Mouse (Mus musculus): ENCODE results near the gene Calm1.
"Not testable (repeated sequence)": the region's sequence is repeated elsewhere in the genome, so short reads cannot be mapped to it uniquely, and the experiment has no call there.

Calm1 gene

DNA sequence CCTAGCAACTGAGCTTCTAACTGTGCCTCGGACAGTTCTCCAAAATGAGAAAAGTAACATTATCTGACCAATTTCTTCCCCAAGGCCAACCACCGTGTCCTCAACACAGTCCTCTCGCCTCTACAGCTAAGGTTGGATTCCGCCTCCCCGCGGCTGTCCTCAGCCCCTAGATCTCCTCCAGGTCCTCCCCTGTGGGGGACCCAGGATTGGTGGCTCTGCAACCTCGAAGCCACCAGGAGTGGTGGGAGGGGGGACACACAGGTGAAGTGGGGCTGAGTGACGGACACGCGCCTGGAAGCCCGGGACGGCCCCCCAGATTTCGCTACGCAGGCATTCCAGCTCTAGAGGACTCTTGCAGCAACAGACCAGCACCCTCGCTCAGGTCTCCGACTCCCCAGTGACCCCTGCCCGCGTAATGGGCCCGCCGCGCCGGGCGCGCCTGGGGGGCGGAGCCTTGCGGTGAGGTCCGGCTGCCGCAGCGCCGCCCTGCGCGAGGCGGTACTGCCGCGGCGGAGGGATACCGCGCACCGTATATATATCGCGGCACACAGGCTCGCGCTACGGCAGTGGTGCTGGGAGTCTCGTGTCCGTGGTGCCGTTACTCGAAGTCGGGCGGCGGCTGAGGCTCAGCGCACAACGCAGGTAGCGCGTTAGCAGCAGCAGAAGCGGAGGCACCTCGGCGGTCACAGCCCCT lies at the start of gene Calm1:
TSS of gene Calm1 (plus strand) at position 469 of the 694 bp plus-strand sequence.
- in situ Hi-C loops (cut with MboI, MseI), result loop anchor here (5.0 kb wide), 1 partner anchor 587 kb away; no protein-coding TSS in a partner anchor

DNA sequence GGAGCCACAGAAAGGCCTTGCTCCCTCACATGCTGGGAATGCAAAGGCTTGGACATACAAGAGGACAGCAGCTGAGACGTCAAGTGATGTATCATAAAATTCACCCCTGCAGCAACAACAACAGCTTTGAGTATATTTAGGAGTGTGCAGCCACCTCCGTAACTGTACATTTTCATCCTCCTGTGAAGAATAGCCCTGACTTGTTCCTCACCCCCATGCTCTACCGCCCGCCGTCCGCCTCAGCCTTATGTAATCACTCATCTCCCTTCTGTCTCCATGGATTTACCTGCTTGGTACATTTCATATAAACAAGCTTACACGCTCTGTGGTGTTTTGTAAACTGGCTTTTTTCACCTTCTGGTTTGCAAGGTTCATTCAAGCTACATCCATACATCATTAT lies 46.8 kb upstream of the Calm1 start:
- in situ Hi-C loops (cut with MboI, MseI), result no loop called here

DNA sequence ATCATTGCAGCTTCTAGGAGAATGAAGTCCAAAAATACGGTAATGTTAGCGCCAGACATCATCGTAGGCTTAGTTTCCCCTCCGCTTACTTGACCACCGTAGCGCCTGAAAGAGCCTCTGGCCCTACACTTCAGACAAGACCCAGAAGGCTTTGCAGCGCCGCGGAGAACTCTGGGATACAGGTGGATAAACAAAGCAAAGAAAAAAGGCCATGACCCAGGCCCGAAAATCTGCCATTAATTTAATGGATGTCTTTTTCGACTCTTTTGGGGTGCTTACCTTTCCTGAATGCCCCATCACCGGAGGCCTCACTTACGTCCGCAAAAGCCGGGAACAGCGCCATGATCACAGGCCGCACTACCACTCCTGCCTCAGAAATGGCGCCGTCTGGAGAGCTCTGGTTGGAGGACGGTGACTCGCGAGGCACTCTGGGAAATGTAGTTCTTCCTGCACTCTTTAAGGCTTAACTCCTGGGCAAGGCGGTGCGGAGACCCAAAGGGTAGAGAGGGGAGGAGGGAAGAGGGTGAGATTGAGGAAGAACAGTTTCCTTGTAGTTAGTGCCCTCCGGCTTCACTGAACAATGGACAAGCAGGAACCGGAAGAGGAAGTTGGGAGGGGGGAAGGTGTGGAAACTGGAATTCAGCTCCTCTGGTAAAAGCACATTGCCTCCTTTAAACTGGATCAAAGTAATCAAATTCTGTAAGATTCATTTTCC lies 39.8 kb upstream of the Calm1 start, which contains the start of gene Nrde2:
TSS of gene Nrde2 (minus strand) at position 393 of the 715 bp plus-strand sequence.
- in situ Hi-C loops (cut with MboI, MseI), result no loop called here

DNA sequence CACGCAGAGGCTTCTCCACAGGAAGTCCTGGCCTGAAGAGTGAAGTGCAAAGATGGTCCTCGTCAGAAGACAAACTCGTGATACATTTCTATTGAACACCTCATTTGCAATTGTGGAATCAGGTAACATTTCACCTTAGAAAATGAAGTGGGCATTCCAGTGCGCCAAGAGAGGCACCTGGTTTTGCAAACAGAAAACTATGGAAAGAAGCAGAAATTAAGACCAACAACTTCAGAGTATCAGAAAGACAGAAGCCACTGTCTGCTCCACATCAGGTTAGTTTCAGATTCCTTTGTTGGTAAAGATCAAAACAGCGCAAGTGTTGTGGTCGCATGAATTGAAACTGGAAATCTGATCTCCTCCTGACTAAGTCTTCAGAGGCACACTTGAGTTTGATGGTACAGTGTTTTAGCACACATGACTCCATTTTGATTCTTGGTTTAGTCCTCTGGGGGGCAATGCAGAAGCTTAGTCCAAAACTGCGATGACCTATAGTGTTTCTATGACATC lies 34.2 kb upstream of the Calm1 start:
- in situ Hi-C loops (cut with MboI, MseI), result no loop called here

DNA sequence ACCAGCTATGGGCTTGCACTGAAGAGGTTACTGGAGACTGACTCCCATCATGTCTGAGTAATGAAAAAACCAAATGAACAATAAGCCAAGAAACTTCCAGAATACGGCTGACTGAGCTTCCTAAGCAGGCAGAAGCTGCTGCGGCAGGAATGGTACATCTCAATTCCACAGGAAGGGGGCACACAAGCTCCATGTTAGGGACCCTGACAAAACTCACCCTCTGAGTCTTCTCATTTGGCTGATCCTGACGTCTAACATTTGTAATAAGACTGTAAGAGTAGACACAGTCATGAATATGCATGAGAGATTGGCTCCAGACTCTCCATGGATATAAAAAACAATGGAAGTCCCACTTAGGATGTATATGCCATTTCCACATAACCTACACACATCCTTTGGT lies 33.1 kb upstream of the Calm1 start:
- in situ Hi-C loops (cut with MboI, MseI), result no loop called here

DNA sequence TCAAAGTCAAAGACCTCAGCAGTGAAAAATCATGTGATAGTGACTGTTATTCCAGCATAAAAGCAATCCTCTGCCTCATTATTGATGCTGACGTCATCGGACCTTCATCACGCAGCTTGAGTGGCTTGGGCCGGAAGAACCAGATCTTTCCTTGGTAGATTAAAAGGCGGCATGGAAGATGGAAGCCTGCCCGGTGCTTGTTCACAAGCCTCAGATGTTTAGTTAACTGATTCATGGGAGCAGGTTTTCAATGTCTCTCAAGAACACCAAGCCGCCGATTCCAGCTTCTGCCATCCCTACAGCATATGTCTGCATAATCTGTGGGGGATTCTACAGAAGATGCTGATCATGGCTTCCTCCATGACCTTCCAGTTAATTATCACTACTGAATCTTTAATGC lies 32.3 kb upstream of the Calm1 start:
- in situ Hi-C loops (cut with MboI, MseI), result no loop called here

DNA sequence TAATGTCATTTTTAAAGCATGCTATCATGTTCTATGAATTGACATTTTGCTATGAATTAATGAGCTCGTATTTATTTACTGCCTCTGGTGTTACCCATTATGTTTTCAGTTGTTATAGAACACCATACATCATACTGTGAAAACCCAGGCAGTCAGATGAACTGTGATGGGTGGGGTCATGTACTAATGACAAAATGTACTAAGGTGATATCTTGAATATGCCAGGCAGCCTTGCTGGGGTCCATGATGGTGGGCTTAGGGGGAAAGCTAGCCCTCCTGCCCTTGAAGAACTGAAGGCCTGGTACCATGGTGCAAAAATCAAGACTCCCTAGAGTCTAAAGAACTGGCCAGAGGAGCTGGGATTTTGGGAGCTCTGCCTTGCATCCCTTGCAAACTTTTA lies 31.7 kb upstream of the Calm1 start:
- in situ Hi-C loops (cut with MboI, MseI), result no loop called here

DNA sequence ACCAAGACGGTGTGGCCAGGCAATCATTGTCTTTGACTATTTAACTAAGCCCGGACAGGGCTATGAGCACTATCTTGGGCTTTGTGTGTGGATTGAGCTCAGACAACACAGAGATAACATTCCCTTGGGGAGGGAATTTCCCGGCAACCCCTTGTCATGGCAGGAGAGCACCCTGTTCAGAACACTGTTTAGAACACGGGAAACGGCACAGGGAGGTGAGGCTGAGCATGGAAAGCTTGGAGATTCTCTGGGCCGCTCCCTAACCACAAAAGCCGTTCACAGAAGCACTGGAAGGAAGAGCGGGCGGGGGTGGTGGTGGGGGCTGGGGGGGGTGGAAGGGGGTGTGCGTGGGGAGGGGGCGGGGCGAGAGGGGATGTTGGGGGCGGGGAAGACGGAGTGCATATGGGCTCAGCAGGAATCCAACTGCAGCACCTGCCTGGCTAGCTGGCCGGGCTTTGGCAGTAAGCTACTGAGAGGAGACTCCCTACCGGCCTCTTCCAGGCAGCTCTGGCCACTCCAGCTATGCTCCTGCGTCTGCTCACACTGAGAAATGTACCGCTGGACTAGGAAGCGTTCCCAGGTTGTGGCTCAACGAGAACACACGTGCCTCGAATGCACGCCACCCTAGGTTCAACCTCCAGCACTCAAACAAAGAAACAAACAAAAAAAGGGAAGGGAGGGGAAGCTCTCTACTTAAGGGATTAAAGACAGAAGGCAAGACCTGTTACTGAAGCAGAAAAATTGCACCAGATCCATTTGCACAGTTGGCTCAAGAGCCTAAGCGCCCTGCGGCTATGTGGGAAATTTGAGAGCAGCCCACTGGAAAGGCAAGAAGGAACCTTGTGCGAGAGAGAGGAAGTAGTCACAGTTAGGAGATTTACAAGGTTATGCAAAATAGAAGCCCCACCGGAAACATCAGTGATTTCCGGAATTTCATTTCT lies 31.0 kb upstream of the Calm1 start:
- in situ Hi-C loops (cut with MboI, MseI), result no loop called here

DNA sequence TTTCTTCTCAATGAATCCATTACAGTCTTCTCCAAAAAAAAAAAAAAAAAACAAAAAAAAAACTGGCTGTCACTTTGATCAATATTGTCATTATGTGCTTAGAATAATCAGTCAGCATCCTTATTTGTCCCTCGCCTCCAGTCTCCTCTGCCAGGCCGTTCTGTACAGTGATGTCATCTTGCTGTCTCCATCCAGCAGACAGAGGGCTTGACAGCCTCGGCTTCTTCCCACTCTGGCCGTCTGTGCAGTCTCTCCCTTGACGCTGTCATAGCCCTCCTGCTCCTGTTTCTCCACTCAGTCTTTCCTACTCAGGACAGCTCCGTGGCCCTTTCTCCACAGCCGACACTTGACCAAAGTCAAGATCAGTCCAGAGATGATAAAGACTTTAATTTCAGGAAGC lies 26.8 kb upstream of the Calm1 start:
- in situ Hi-C loops (cut with MboI, MseI), result no loop called here

DNA sequence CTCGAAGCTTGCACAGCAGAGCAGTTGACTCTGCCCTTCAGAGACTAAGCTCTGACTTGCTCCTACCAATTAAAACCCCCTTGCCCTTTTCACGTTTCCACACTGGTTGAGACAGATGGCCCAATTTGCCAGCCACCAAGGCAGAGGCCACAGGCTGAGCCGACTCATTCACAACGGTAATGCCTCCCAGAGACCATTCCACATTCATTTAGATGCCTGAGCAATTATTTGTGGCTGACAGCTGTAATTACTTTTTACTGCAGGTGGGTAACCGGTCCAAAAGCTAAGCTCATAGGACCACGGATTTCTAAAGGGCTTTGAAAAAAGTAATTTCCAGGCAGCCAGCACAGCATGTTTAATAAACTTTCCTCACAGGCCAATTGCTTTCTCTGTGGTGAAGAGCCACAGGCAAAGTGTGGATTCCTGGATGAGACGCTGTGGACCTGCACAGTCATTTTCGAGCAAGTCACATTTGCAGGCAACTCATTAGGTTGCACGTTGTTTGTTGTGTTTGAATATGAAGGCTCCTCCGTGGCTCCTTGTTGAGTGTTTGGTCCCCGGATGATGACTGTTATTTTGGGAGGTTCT lies 22.7 kb upstream of the Calm1 start:
- in situ Hi-C loops (cut with MboI, MseI), result no loop called here

DNA sequence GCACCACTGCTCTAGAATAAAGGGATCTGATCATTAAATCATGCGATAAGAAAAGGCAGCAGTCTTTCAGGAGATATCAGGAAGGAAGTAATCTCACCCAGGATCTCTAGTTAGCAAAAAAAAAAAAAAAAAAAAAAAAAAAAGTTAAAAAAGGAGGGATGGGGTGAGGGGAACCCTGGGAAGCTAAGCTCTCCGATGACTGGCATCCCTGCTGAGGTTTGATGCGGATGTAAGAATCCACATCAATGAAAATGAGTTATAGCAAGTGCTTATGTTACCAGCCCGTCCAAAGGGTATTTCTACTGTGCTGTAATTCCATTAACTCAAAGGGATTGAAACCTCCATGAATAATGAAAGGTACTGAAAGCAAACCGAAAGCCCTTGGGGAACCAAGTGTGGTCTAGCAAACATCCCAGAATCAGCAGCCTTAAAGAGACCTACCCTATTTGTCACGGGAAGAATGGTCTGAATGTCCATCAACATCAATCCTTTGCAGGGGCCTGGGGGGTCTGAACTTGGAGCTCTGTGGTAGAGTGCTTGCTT lies 20.3 kb upstream of the Calm1 start:
- in situ Hi-C loops (cut with MboI, MseI), result no loop called here

DNA sequence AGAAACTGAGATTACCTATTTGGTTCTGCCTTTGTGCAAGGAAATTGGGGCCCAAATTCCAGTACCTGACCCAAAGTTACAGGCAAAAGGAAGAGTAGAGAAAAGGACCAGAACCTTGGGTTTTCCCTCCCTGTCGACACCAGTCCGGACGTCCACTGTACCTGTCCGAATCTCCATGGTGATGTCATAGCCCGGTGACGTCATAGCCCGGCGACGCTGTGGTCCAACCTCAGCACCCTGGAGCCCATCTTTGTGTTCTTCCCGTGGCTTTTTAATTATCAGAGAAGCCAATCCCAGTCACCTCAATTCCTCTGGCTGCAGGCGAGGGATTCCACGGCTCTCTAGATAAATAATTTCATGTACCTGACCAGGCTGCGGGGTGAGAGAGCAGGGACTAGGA lies 18.4 kb upstream of the Calm1 start:
- in situ Hi-C loops (cut with MboI, MseI), result no loop called here

DNA sequence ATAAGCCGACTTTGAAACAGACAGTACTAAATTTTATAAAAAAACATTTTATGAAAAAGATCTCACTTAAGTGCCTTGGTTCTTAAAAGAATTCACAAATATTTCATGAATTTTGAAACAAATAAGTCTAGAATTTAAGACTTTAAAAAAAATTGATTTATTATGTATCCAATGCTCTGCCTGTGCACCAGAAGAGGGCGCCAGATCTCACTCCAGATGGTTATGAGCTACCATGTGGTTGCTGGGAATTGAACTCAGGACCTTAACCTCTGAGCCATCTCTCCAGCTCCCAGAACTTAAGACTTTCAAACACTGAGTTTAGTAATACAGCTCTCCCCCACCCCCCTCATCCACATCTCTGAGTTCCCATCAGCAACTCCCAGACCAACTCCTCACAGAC lies 16.6 kb upstream of the Calm1 start:
- in situ Hi-C loops (cut with MboI, MseI), result no loop called here

DNA sequence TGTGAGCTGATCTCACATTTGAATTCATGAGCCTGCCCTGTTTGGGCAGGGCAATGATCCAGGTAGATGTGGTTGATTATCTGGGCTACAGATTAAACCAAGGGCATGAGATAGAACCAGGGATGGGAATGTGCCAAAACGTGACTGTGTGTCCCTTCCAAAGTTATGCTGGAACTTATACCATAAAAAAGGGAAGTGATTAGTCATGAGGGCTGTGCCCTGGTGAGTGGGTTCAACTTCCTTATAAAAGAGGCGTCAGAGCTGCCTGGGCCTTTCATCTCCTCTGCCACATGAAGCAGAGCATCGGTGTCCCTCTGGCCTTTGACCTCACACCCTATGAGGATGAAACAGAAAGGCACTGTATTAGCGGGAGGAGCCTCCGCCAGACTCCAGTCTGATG lies 15.3 kb upstream of the Calm1 start:
- in situ Hi-C loops (cut with MboI, MseI), result no loop called here

DNA sequence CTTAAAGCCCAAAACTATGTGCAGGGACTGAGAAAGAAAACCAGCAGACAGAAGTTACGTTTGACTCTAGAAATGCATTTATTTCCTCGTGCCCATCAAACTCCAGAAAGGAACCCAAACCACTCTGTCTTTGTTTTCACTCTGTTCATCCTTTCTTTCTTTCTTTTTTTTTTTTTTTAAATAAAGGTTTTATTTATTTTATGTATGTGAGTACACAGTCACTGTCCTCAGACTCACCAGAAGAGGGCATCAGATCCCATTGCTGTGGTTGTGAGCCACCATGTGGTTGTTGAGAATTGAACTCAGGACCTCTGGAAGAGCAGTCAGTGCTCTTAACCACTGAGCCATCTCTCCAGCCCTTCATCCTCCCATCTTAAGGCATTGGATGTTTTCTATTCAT lies 14.3 kb upstream of the Calm1 start:
- in situ Hi-C loops (cut with MboI, MseI), result not testable (repeated sequence)

DNA sequence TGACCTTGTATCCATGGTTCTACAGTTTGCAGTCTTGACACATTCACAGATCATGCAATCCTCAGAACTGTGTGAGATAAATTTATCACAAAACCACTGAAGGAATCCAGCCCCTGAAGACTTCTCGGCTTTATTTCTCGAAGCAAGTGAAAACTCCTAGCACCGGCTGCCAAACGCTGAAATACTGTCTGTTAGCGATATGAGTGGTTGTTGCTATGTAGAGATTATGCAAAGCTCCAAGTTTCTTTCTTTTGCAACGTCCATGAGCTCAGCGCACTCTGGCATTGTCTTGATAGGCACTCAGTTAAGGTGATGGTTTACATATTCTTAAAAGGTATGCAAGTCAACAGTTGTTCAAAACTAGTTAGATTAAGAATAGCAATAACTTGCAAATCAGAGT lies 13.3 kb upstream of the Calm1 start:
- in situ Hi-C loops (cut with MboI, MseI), result no loop called here

DNA sequence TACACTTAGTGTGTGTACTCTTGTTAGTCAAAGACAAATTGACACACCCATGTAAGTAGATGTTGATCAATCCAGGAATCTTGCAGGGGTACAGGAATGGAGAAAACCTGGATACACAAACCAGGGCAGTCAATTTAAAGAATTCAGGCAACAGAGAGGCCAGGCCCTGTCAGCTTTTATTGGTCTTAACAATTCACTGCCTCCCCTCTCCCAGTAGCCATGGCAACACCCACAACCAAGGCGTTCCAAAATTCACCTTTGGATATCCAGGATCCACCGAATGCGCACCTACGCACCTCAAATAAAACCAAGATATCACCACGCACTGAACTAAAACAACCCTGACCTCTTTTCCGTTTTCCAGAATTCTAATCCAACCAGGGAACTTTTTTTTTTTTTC lies 12.9 kb upstream of the Calm1 start:
- in situ Hi-C loops (cut with MboI, MseI), result no loop called here

DNA sequence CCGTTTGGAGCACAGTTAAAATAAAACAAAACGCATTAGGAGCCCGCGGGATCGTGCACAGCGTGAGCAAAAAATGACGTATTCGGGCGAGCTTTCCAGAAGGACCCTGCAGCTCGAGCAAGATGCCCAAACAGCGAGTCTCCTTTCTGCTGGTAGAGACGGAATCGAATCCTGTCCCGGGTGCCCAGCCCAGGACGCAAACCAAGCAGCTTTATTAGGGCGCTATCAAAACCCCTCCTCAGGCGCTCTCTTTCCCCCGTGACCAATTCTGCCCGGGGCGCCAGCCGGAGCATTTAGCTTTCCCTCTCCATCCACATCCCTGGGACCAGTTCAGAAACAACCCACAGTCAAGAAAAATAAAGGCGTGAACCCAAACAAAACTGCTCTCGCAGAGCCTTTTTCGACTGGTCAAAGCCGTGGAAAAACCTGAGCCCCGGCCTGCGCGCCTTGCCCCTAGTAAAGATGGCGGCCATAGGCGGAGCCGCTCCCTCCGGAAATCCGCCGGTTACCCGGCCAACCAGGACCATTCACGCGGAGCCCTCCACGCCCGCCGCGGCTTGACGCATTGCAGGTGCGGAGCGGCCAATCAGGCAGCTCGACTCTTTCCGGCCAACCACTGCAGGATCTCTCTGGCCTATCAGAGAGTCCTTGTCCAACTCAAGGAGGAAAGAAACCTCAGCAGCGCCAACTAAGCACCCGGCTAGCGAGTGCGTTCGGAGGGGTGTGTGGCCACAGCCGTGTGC lies 12.1 kb upstream of the Calm1 start:
- in situ Hi-C loops (cut with MboI, MseI), result no loop called here

DNA sequence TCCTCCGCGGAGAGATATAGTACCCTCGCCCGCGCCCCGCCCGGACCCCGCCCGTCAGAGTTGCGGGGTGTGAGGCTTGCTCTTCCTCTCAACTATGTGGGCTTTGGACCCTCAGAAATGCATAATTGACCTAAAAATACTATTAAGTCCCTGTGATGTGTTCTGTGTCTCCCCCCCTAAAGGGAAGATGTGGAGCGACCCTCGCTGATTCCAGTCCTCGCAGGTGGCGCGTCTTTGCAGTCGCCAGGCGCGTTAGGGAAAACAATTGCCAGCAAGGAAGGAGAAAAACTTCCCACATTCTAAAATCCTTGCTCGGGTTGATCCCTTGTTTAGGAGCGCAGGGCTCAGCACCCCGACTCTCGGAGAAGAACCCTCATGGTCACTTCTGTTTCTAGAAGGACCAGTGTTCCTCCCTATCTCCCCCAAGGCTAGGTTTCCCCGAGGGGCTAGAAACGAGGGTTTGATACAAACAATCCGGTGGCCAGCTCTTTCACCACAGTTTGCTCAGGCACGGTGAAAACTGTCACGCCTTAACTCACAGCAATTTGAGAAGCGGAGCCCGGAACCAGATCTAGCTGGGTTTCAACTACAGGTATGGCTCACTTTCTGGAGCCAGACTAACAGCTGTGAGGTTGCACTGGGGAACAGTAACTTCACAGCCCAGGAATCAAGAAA lies 11.3 kb upstream of the Calm1 start:
- in situ Hi-C loops (cut with MboI, MseI), result no loop called here

DNA sequence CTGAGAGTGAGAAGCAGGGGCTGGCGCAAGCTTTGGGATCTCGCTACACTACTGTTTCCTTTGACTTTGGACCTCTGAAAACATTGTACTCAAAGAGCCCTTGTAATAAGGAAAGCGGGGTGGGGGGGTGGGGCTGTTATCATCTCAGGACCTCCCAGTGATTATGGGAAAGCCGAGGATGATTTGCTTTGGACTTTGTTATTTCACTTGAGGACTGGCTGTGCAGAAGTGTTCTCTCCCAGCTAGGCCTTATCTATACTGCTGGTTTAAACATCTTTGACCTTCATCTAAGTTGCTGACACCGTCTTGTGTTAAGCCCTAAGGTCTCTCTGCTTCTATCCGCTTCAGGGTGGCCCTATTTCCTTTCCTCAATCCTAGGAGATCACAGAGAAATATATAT lies 8.4 kb upstream of the Calm1 start:
- in situ Hi-C loops (cut with MboI, MseI), result no loop called here
